Mouse (Mus musculus) activated CD4-positive, CD25-positive, alpha-beta regulatory T cell, adult 4 months (primary cell): Measurements from ENCODE around the gene Ms4a7. TPM values are rescaled to one million over a fixed set of nuclear protein-coding genes. Genes with fewer than 3 reads are reported as not detected.
"Not testable (repeated sequence)": the region's sequence is repeated elsewhere in the genome, so short reads cannot be mapped to it uniquely, and the experiment has no call there.

Experiments
- ATAC-seq: one replicate; pipeline ENCODE4 v1.8.0; 2017
- polyA plus RNA-seq, 2 experiments: library from polyadenylated mRNA; unstranded; fragments of 100-300 nt; shearing (Covaris generic); gene quantifications; one replicate each; pipeline ENCODE4 v1.2.1; 2017

Ms4a7 gene
- polyA plus RNA-seq, result not detected

GRCm38 (mm10) chr19:11335932-11336331 lies at the start of gene Ms4a7:
Gene Ms4a7 (minus strand): TSS chr19:11336146.
- no peak for ATAC-seq

DNA sequence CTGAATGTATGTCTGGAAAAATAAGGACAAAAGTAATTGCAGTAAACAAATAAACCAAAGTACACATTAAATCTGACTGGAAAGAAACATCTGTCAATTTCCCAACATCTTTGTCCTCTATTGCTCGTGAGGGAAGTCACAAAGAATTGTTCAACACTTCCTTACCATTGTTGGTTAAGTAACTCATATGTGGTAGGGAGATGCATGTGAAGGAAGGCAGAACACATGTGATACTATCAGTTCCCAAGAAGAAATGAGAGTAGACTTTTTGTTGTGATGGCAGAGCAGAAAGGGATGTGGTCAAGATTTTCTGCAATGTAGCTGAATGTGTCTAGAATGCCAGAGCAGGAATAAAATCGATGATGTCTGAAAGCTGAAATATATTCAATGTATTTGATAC lies 40.5 kb upstream of the Ms4a7 start:
- ATAC-seq, result no peak

GRCm38 (mm10) chr19:11375273-11375672 lies 39.3 kb upstream of the Ms4a7 start, which contains the start of gene Ms4a4a:
Gene Ms4a4a (plus strand): TSS chr19:11375523.
- no peak for ATAC-seq

GRCm38 (mm10) chr19:11371181-11371580 lies 35.2 kb upstream of the Ms4a7 start:
- ATAC-seq, result no peak

- no peak for ATAC-seq
These were observed 32.4 kb upstream of the Ms4a7 start for GRCm38 (mm10) chr19:11368310-11368709.

DNA sequence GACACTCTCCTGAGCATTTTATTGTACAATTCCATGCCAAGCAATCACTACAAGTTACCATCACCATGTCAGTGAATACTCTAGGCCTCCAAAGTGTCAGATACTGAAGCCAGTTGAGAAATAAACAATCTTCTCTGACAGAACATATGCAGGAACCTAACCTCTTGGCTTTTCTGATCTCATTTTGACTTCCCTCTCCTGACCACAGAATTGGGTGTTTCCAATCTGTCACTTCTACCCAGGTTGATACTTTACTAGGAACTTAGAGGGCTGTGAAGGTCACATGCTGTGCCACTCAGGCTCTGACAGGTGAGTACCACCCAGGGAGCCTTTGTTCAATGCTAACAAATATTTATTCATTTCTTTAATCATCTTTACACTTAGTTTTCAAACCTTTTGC lies 26.1 kb upstream of the Ms4a7 start:
- ATAC-seq, result peak; percentile 75

- ATAC-seq, result no peak
These were observed 24.2 kb upstream of the Ms4a7 start for GRCm38 (mm10) chr19:11360106-11360505.

DNA sequence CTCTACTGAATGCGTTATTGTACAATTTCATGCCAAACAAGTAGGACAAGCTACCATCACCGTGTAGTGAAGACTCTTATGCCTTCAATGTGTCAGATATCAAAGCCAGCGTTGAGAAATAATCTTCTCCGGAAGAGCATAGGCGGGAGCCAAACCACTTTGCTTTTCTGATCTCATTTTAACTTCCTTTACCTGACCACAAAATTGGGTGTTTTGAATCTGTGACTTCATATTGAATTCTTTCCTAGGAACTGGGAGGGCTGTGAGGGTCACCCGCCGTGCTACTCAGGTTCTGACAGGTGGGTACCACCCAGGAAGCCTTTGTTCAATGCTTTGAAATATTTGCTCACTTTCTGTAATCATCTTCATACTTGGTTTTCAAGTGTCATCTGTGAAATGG lies 19.8 kb upstream of the Ms4a7 start:
- peak; percentile 82 for ATAC-seq

DNA sequence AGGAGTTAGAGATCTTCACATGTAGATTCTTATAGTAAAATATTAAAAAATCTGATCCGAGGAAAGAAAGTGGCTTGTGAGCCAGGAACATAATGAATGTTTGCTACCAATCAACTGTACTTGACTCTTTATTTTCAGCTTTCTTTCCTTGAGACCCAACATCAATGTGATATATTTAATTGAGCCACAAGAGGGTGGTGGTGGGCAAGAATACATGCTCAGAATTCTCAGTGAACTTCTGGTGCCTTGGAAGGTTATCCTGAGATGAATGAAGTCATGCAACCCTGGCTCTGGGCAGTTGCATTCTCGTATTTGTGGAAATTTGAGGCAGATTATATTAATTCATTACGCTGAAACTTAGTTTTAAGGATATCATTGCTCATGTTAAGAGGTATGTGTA lies 15.9 kb upstream of the Ms4a7 start:
- no peak for ATAC-seq

GRCm38 (mm10) chr19:11349698-11350481 lies 13.9 kb upstream of the Ms4a7 start:
- no peak for ATAC-seq

GRCm38 (mm10) chr19:11343992-11344391 lies 8.0 kb upstream of the Ms4a7 start:
- no peak for ATAC-seq

DNA sequence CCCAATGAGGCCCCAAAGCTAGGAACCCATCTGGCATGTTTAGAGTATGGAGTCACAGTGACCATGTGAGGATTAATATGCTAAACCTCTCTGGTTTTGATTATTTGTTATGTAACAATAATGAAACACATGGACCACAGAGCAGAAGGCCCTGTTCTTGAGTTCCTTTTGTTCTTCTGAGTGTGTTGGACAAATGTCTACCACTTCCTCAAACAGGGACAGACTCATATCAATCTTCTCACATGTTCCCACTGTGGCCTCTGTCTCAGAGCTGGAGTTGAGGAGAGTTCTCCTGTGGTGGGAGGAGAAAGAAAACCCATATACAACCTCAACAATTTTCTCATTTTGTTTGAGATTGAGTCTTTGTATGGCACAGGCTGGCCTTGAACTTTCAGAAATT lies 7.2 kb upstream of the Ms4a7 start:
- ATAC-seq, result no peak

DNA sequence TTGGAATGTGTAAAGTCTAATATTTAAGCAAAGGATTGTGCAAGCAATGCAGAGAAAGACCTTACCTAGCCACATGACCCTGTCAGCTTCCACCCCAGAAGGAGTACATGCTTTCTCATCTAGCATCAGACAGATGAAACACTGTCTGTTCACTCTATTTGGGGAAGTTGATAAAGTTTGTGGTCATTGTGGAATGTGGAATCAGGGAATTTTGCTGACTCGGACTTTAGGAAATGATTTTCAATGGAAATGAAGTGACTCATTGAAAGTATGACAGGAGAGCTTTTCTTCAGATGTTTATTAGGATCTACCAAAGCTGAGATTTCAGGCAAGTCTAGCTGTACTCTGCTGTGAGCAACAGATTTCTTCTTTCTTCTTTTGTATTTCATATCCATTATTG lies 14.8 kb downstream of the Ms4a7 start:
- no peak for ATAC-seq

- ATAC-seq, result no peak
These were observed 19.2 kb downstream of the Ms4a7 start for GRCm38 (mm10) chr19:11316786-11317185.

DNA sequence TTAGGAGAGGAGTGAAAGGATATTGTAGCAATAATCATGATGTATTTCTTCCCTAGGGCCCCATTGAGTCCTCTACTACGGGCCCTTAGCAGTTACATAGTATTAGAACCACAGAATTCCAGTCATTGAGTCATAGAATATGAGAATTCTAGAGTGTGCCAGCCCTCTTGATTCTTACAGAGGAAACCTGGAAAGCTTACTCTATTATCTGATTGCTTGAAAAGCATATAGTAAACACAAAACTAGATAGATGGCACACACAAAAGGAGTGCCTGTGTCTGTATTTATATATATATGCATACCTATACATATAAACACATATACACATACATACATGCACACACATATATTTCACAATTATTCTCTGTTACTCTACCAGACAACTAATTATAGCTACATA lies 21.6 kb downstream of the Ms4a7 start, which contains the start of gene Ms4a14:
Gene Ms4a14 (minus strand): TSS at position 101 of the 400 bp plus-strand sequence.
- ATAC-seq, result no peak

- ATAC-seq, result no peak
These were observed 27.1 kb downstream of the Ms4a7 start for GRCm38 (mm10) chr19:11308888-11309287.

- ATAC-seq, result not testable (repeated sequence)
These were observed 36.4 kb downstream of the Ms4a7 start for GRCm38 (mm10) chr19:11299529-11299928.

- ATAC-seq, result no peak
These were observed 37.0 kb downstream of the Ms4a7 start for GRCm38 (mm10) chr19:11298939-11299338.

DNA sequence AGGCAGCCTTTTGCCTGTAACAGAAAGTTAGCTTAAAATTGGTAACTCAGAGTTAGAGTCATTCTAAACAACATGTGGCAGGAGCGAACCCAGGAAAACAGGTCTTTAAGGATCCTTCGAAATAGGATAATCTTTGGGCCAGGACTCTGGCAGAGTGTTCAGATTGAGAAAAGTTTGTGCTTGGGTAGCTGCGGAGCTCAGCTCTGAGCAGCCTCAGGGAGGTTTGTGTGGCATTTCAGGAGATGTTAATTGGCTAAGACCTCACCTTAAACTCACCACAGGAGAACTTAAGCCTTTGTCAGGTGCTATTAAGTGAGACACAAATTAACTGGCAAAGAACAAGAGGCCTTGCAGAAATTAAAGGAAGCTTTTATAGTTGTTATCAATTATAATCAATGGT lies 42.3 kb downstream of the Ms4a7 start:
- ATAC-seq, result not testable (repeated sequence)

DNA sequence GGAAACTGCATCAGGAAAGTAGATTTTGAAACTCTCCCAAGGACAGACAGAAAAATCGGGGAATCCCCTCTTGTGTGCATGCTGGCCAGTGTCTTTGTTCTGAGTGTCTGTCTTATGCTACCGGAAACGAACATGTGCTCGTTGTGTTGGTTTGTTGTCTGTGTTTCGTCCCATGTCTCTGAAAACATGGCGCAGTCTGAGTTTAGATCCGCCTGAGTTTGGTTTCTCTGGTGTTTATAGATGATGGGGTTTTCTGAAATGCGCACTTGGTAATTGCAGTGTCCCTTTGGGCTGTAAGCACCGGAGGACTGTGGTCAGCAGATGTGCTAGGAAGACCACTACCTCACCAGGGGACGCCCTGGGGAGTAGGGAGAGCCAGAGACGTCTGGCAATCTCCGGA lies 43.0 kb downstream of the Ms4a7 start:
- peak; percentile 32 for ATAC-seq

- no peak for ATAC-seq
These were observed 52.2 kb downstream of the Ms4a7 start, which contains the start of gene Ms4a5 for GRCm38 (mm10) chr19:11283773-11284172. Gene Ms4a5 (minus strand): TSS chr19:11283873.

DNA sequence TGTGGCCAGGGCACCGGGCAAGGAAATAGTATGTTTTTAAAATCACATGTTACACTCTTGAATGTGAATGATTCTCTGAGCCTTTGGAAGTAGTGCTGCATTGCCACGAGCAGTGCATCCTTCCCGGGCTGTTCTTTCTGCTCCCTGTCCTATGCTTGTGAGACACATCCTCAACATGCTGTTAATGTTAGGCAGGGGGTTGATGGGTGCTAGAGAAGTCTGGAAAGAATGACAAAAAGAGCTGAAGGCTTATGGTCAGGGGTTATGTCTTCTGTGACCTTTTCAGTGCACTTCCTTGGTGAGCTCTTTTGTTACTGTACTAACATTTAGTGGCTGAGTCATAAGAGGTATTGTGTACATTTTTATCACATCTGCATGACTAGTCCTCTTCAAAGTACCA lies 55.7 kb downstream of the Ms4a7 start:
- no peak for ATAC-seq

DNA sequence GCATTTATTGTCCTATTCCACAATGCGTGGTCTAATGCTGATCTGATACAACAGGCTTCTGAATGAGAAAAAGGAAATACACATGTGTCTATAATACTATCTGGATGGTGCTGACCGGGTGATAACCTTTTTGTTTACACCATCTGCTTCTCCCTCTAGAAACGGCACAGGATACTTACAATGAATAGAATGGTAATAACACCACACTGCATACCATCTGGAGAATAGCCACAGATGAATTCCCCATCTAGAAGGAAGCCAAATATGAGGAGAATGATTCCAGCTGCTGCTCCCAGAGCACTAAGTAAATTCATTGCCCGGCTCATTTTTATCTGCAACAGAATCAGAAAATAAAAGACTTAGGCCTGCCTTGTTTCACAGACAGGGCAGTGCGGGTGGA lies 59.5 kb downstream of the Ms4a7 start:
- ATAC-seq, result no peak
